Mouse (Mus musculus) CH12.LX (cell line): ENCODE measurements around the gene Gne. TPM values are rescaled to one million over a fixed set of nuclear protein-coding genes. Genes with fewer than 3 reads are reported as not detected.

Source experiments
- DNase-seq: peaks from one replicate; pipeline ENCODE4 v3.0.0-alpha.2; 2013; ENCODE audit errors: extremely low read depth
- H3K27ac ChIP-seq: 2 replicates; pipeline ENCODE4 v1.5.1; 2012; ENCODE audit warnings: low read depth, mild to moderate bottlenecking, control low read depth, moderate library complexity; ENCODE audit not compliant: insufficient read depth
- H3K27me3 ChIP-seq: replicated peaks from 2 replicates; pipeline ENCODE3; 2012; ENCODE audit warnings: inconsistent platforms
- H3K36me3 ChIP-seq, 2 experiments: replicated peaks in 1 of 2; 2 replicates each; pipeline versions ENCODE3 to v1.6.1; 2012; ENCODE audit warnings: inconsistent platforms in 1 of 2, low read length in 1 of 2, mild to moderate bottlenecking in 1 of 2, mixed read lengths in 1 of 2, moderate library complexity in 1 of 2; ENCODE audit not compliant: control insufficient read depth in 1 of 2, insufficient read depth in 1 of 2
- H3K4me1 ChIP-seq, 2 experiments: 2 replicates each; pipeline ENCODE4 v1.6.1; 2012; ENCODE audit warnings: inconsistent platforms in 1 of 2, moderate library complexity in 1 of 2; ENCODE audit not compliant: insufficient read depth in 2 of 2, control insufficient read depth in 1 of 2
- H3K4me2 ChIP-seq: 2 replicates; pipeline ENCODE4 v1.6.1; 2012; ENCODE audit warnings: low read depth, mild to moderate bottlenecking, control low read depth; ENCODE audit not compliant: poor library complexity, insufficient read depth, severe bottlenecking
- H3K4me3 ChIP-seq, 3 experiments: fragments of 150-350 bp in 1 of 3; sonication (generic) in 1 of 3; replicated peaks in 1 of 3; 2 replicates each; pipeline versions ENCODE3 to v1.5.1; 2011 to 2012; ENCODE audit warnings: low read depth in 2 of 3, low read length in 2 of 3, mild to moderate bottlenecking in 2 of 3, moderate library complexity in 2 of 3, control low read depth in 1 of 3, improper control_type of control experiment in 1 of 3, inconsistent platforms in 1 of 3, mixed read lengths in 1 of 3; ENCODE audit not compliant: poor library complexity in 1 of 3
- H3K79me2 ChIP-seq: replicated peaks from 2 replicates; pipeline ENCODE4 v1.6.1; 2012; ENCODE audit warnings: mild to moderate bottlenecking, moderate library complexity; ENCODE audit not compliant: control insufficient read depth, poor library complexity, insufficient read depth, severe bottlenecking; ENCODE audit errors: extremely low read depth
- H3K9ac ChIP-seq: 2 replicates; pipeline ENCODE4 v1.6.1; 2012; ENCODE audit warnings: low read depth, mild to moderate bottlenecking, control low read depth, moderate library complexity; ENCODE audit not compliant: insufficient read depth
- H3K9me3 ChIP-seq: replicated peaks from 2 replicates; pipeline ENCODE3; 2012; ENCODE audit warnings: low read length, inconsistent platforms, mixed read lengths
- BHLHE40 ChIP-seq: IDR thresholded peaks from 2 replicates; pipeline ENCODE4 v1.6.1; 2011; ENCODE audit warnings: mild to moderate bottlenecking, low read depth, low read length, improper control_type of control experiment
- CHD1 ChIP-seq: IDR thresholded peaks from 2 replicates; pipeline ENCODE4 v1.6.1; 2012; ENCODE audit warnings: low read depth, low read length, improper control_type of control experiment, inconsistent platforms
- CTCF ChIP-seq, 2 experiments: IDR thresholded peaks in 1 of 2; conservative IDR thresholded peaks in 1 of 2; 2 replicates each; pipeline ENCODE4 v1.5.1; 2011 to 2012; ENCODE audit warnings: low read depth in 2 of 2, low read length in 2 of 2, improper control_type of control experiment in 1 of 2, inconsistent platforms in 1 of 2, mild to moderate bottlenecking in 1 of 2, moderate library complexity in 1 of 2
- EP300 ChIP-seq: IDR thresholded peaks from 2 replicates; pipeline ENCODE4 v1.6.1; 2011; ENCODE audit warnings: low read length, improper control_type of control experiment
- ETS1 ChIP-seq: conservative IDR thresholded peaks from 2 replicates; pipeline ENCODE4 v1.6.1; 2012; ENCODE audit warnings: low read depth, mild to moderate bottlenecking, inconsistent platforms, low read length, improper control_type of control experiment, moderate library complexity
- IRF4 ChIP-seq: IDR thresholded peaks from 2 replicates; pipeline ENCODE4 v1.6.1; 2014; ENCODE audit warnings: low read depth, mild to moderate bottlenecking, inconsistent platforms, low read length, improper control_type of control experiment
- JUND ChIP-seq: conservative IDR thresholded peaks from 2 replicates; pipeline ENCODE4 v1.6.1; 2011; ENCODE audit warnings: low read depth, low read length, improper control_type of control experiment
- KAT2A ChIP-seq: IDR thresholded peaks from 2 replicates; pipeline ENCODE4 v1.6.1; 2012; ENCODE audit warnings: low read length, improper control_type of control experiment, inconsistent platforms; ENCODE audit not compliant: insufficient replicate concordance
- MAX ChIP-seq: IDR thresholded peaks from 2 replicates; pipeline ENCODE4 v1.6.1; 2011; ENCODE audit warnings: low read length, improper control_type of control experiment
- MXI1 ChIP-seq: IDR thresholded peaks from 2 replicates; pipeline ENCODE4 v1.6.1; 2011; ENCODE audit warnings: mild to moderate bottlenecking, low read depth, low read length, improper control_type of control experiment
- MYC ChIP-seq: IDR thresholded peaks from 2 replicates; pipeline ENCODE4 v1.6.1; 2011; ENCODE audit warnings: low read depth, mild to moderate bottlenecking, improper control_type of control experiment, low read length
- NRF1 ChIP-seq: IDR thresholded peaks from 2 replicates; pipeline ENCODE4 v1.6.1; 2014; ENCODE audit warnings: low read depth, mild to moderate bottlenecking, inconsistent platforms, low read length, improper control_type of control experiment, moderate library complexity
- RCOR1 ChIP-seq: conservative IDR thresholded peaks from 2 replicates; pipeline ENCODE4 v1.6.1; 2012; ENCODE audit warnings: low read depth, mild to moderate bottlenecking, inconsistent platforms, low read length, improper control_type of control experiment
- TCF12 ChIP-seq: IDR thresholded peaks from 2 replicates; pipeline ENCODE4 v1.6.1; 2014; ENCODE audit warnings: low read depth, mild to moderate bottlenecking, inconsistent platforms, low read length, improper control_type of control experiment
- UBTF ChIP-seq: IDR thresholded peaks from 2 replicates; pipeline ENCODE4 v1.6.1; 2012; ENCODE audit warnings: low read depth, mild to moderate bottlenecking, inconsistent platforms, low read length, improper control_type of control experiment, moderate library complexity
- USF2 ChIP-seq: conservative IDR thresholded peaks from 2 replicates; pipeline ENCODE4 v1.6.1; 2011; ENCODE audit warnings: low read depth, low read length, improper control_type of control experiment
- ZMIZ1 ChIP-seq: IDR thresholded peaks from 2 replicates; pipeline ENCODE4 v1.6.1; 2012; ENCODE audit warnings: low read depth, mild to moderate bottlenecking, inconsistent platforms, low read length, improper control_type of control experiment
- ZNF384 ChIP-seq: IDR thresholded peaks from 2 replicates; pipeline ENCODE4 v1.6.1; 2012; ENCODE audit warnings: low read depth, low read length, improper control_type of control experiment, inconsistent platforms
- dilution Hi-C: fragments of 300-500 bp; cut with MboI; formaldehyde crosslinking; loops from 2 replicates; pipeline ENCODE4 v1.14.3; 2020; ENCODE audit warnings: low sequenced_read_pairs; ENCODE audit not compliant: extremely low pct_unique_long_range_greater_than_20kb, extremely low pct_ligation_motif_present
- in situ Hi-C: fragments of 300-500 bp; cut with MboI; formaldehyde crosslinking; loops from 3 replicates; pipeline ENCODE4 v1.14.3; 2019; ENCODE audit warnings: low sequenced_read_pairs, low pct_ligation_motif_present, low pct_unique_long_range_greater_than_20kb, mixed read lengths
- polyA plus RNA-seq: library from polyadenylated mRNA; unstranded; fragments of >175 nt; gene quantifications from 2 replicates; pipeline ENCODE4 v1.2.1, GENCODE M21; 2012; ENCODE audit warnings: low read depth; ENCODE audit not compliant: insufficient read length
- total RNA-seq, 2 experiments: library from RNA; depleted of rRNA; stranded (reverse); fragments of 300-350 nt in 1 of 2; fragments of >200 nt in 1 of 2; gene quantifications; 2 replicates each; pipeline ENCODE4 v1.2.3; 2012 to 2014

Gene Gne
- total and polyA plus RNA-seq, 3 experiments = 34.4 to 37.1 (median 35.3) TPM

- Histone ChIP-seq H3K4me2 (no peak overlapping the region), H3K9me3 (no peaks in the 10 kb centered on the region), H3K36me3 (no peaks in the 10 kb centered on the region), H3K4me3 (no peak overlapping the region), H3K79me2 (no peaks in the 10 kb centered on the region), H3K27ac (no peak overlapping the region), H3K27me3 (peaks cover 1% of the 10 kb centered on the region), H3K9ac (no peak overlapping the region), H3K4me1 (peaks cover 3 to 16% of the 10 kb centered on the region in 2 experiments)
- TF ChIP-seq KAT2A = no peak
- no peak for TF ChIP-seq JUND
- dilution Hi-C loops (no loop called here), in situ Hi-C loops (loop anchor here (10.0 kb wide), 1 partner anchor 86 kb away; no protein-coding TSS in a partner anchor)
- no peak for DNase-seq
Measured at GRCm38 (mm10) chr4:44078358-44078933, 5.5 kb downstream of the Gne start.

- Histone ChIP-seq H3K27ac (no peak overlapping the region), H3K9me3 (no peaks in the 10 kb centered on the region), H3K4me3 (no peak overlapping the region), H3K27me3 (no peaks in the 10 kb centered on the region), H3K9ac (no peak overlapping the region), H3K36me3 (no peaks in the 10 kb centered on the region), H3K4me1 (peaks cover 5 to 33% of the 10 kb centered on the region in 2 experiments), H3K79me2 (peaks cover 17% of the 10 kb centered on the region), H3K4me2 (no peak overlapping the region)
- TF ChIP-seq JUND (no peak), RCOR1 (no peak), USF2 (no peak), CHD1 (no peak), EP300 (no peak), BHLHE40 (no peak), ZNF384 (no peak), MXI1 (no peak), MYC (no peak), IRF4 (no peak), ETS1 (no peak), MAX (no peak), UBTF (no peak), ZMIZ1 (no peak), NRF1 (no peak), CTCF (conservative IDR thresholded peaks at IDR 0.05 in 1 of 2, IDR thresholded peaks at IDR 0.05 in 1 of 2; ENCODE audit: low read depth in 2 of 2, low read length in 2 of 2) (no peak), TCF12 (no peak)
- in situ Hi-C loops (loop anchor here (5.0 to 10.0 kb wide), 2 partner anchors 33 to 90 kb away; no protein-coding TSS in a partner anchor), dilution Hi-C loops (no loop called here)
- DNase-seq = no peak
Measured at GRCm38 (mm10) chr4:44074422-44074821, 9.6 kb downstream of the Gne start.
